Mouse (Mus musculus) ovary, adult 18-20 months (tissue): ENCODE results near the gene Optn.

Experiments used
- DNase-seq: peaks from one replicate; pipeline ENCODE4 v3.0.0; 2022; ENCODE audit warnings: low spot score, mixed read lengths

Optn gene

DNA sequence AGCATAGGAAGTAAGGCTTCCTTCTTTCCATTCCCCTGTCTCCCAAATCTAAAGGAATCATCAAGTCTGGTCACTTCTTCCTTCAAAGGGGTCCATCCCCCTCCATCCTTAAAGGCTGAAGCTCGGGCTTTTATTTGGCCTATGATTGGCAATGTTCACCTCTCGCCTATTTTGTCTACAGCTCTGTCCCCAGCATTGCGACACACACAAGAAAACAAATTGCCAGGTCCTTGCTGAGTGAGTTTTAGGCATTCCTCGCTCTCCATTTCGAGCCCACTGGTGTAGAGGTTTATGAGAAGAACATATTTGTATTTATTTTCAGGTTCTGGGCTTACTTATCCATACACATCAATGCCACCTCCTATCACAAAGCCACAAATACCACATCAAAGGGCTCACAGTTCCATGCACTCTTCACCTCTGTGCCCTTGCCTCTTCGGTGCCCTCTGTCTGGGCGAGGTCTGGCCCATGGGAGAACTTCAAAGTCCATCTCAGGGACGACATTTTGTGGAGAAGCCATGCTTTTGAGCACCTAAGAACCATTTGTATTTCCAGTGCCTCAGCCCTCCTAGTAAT lies 2.6 kb downstream of the Optn start:
- no peak for DNase-seq

DNA sequence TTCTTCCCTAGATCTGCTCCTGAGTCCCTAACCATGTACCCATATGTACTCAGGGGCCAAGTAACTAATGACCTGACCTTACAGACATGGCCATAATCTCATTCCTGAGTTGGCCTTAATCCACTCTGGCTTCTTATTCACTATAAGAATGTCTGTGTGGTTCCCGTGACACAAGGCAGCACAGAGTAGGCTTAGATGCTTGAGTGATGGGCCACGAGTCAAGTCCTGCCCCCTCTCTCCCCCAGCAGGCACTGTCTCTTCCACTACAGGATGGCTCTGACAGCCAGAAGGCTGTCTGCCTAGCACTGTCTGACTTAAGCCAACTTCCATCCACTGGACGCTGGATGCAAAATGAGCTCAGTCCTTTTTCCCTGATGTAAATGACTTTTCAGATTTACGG lies 3.9 kb downstream of the Optn start:
- no peak for DNase-seq

DNA sequence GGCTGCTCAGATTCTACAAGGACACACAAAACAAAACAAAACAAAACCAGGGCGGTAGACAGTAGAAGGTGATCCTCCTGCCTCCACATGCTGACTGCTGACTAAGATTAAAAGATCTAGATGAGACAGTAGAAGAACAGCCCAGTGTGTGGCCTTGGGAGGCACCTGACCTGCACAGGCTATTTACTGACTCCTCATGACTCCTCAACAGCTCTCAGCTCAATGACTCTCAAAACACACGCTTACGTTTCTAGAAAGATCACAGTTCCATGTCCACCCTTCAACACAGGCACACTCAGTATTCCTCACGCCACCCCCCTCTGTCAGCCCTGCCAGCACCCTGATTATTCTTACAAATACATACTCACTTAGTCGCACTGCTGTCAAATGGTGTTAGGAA lies 5.4 kb downstream of the Optn start:
- DNase-seq: no peak

- no peak for DNase-seq
Observed at GRCm38 (mm10) chr2:5050562-5050961, 13.3 kb downstream of the Optn start.

DNA sequence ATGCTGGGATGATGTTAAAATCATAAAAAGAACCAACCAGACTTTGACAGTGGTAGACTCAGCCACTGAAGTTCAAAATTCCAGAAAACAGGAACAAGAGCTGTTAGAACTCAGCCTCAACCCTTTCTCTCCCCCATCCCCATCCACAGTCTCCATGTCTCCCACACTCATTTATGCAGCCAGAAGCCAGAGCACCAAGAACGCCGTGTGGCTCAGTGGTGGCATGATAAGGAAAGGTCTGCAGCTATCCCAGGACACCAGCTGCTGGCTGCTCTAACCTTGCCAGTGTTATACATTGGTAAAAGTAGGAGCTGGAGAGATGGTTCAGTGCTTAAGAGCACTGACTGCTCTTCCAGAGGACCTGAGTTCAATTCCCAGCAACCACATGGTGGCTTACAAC lies 16.8 kb downstream of the Optn start:
- DNase-seq: no peak

DNA sequence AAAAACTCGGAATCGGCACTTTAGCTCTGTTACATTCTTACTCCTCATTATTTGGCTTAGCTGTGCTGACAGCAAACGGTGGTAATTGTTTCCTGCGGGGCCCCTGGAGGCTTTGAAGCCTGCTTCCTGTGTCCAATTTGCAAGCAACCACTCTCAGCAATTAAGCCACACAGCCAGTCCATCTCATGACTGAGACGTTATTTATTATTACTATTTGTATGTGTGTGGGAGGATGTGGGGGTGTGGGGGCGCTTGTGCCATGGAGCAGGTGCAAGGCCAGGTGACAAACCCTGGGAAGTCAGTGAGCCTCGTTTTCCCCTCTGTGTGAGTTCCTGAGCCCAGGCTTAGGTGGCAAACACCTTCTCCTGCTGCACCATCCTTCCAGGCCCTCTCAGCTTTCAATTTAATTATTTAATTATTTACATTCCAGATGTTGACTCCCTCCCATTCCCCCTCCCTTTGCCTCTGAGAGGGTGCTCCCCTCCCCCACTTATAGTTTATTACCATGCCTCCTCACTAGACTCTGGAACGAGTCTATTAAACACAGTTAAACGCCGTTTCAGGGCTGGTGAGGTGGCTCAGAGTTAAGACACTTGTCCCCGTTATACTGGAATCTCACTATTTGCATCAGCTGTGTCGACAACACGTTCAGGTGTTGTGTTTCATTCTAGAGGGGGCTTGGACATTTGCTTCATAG lies 18.4 kb downstream of the Optn start:
- no peak for DNase-seq

- no peak for DNase-seq
Observed at GRCm38 (mm10) chr2:5044321-5044720, 19.5 kb downstream of the Optn start.

- DNase-seq: no peak
Observed at GRCm38 (mm10) chr2:5043476-5043761, 20.4 kb downstream of the Optn start.

DNA sequence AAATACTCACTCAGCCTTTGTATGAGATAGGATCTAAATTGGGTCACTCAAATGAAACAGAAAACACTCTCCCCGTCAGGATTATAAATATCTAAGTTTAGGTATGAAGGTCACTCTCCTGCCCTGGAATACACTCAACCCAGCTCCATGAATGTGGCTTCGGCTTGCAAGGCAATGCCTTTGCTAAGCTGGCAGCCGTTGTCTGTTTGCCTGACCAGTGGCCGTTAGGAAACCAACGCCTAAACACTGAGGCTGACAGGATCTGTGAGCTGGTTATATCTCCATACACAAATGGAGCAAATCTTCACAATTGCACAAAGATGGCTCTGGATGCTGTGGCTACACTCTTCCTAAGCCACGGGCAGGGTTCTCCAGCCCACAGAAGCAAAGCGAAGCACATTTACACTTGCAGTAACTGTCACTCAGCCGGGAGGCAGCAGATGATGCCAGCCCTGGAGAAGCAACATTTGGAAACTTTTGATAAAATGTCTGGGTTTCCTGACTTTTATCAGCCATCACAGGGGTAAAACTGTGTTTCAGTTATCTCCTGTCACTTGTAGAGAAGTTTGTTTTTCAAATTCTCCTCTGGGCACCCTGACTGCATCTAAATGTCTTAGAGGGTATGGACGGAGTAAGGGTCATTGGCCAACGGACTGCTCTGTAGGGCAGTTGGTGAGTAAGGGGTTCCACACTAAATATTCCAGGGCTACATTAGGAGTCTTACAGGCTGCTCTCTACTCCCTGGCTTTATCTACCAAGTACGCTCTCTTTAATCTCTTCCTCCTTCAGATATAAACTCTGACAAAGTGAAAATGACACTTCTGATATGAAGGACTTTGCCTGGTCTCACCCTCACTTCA lies 21.0 kb downstream of the Optn start:
- DNase-seq: no peak

- no peak for DNase-seq
Observed at GRCm38 (mm10) chr2:5041854-5042253, 22.0 kb downstream of the Optn start.

GRCm38 (mm10) chr2:5040281-5041161 lies 23.3 kb downstream of the Optn start:
- no peak for DNase-seq

DNA sequence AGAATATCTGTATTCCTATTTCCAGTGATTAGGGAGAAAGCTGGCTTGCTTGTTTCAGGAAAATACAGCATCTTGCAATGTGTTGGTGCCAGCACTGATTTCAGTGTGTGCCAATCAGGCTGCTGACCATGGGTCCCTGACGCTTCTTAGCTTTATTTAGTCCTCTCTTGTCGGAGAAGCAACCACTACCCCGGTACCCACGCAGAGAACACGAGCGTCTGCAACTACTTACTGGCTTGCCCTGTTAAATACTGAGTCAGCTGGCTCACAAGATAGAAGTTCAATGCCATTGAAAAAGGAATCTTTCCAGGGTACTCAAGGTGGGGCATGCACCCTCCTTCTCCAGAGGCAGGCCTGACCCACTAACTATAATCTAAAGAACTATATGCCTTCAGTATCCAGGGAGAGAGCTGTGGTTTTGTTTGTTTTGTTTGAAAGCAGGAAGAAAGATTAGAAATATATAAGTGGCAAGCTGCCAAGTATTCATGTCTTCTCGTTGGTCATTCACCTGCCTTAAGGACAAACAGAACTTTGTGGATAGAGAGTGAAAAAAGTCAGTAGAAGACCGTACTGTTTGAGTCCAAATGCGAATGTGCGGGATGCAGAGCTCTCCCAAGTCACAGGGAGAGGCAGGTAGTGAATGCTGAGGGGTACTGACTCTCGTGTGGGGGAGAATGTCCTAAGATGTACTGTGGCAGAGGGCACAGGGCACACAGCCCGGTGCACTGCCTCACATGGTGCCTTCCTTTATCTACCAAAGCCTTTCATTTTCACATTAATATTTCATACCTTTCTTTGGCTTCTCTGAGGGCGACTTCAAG lies 24.3 kb downstream of the Optn start:
- no peak for DNase-seq

DNA sequence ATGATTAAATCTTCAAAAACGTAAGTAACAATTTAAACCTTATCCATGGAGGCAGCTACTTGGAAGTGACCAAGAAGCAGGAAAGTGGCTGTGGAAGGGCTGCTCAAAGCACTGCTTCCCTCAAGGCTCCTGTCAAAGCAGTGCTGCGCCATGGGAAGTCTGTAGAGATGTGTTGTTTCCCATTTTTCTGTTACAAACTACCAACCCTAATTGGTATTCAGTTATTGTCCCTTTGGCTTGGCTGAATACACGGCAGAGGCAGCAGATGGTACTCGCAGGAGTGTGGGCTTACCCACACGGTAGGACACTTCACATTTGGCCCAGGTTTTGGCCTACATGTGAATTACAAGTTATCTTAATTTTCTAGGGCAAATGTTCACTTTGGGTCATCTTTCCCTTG lies 25.5 kb downstream of the Optn start:
- no peak for DNase-seq

DNA sequence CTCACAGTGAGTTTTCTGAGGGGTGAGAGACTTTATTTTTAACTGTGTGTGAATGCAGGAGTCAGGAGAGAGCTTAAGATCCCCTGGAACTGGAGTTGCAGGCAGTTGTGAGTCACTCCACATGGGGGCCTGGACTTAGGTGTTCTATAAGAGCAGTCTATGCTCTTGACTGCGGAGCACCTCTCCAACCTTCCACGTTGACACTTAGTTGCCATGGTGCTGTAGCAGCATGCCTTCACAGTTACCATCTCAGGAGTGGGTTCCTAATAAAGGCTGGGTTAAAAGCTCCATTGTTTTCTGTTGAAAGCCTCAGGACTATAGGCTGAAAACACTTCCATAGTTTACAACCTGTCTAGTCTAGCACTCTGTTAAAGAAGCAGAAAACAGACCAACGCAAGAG lies 26.5 kb downstream of the Optn start:
- DNase-seq: no peak

GRCm38 (mm10) chr2:5036411-5037076 lies 27.3 kb downstream of the Optn start:
- DNase-seq: no peak

DNA sequence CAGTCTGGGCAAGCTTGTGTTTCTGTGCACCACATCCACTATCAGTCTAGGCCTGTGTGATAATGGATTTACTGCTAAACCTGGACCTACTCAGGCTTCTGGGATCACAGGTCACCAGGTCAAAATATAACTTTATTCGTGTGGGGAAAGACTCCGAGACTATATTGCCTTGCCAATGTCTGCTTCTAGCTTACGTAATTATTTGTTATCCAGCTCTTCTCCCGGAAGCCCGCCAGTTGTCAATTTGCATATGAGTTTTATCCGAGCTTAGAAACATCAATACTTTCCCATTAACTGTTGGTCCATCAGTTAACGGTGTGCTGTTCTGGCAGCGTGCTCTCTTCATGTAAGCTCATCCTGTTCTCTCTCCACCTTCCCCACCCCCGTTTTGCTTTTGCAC lies 28.6 kb downstream of the Optn start:
- no peak for DNase-seq

DNA sequence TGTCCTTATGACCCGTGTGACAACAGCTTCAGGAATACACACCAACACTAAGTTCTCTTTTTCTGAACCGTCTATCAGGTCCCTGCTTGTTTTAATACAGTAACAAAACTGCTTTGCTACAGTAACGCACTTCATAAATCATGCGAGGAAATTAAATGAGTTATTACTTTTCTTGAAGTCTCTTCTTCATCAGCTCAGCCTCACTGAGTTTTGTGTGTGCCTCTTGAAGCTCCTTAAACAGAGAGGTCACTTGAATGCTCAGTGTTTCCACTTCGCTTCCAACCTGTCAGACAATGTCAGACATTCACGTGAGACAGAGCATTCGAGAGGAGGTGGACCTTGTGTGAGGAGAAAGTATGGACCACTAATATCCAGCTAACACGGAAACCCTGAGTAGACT lies 29.1 kb downstream of the Optn start:
- no peak for DNase-seq

DNA sequence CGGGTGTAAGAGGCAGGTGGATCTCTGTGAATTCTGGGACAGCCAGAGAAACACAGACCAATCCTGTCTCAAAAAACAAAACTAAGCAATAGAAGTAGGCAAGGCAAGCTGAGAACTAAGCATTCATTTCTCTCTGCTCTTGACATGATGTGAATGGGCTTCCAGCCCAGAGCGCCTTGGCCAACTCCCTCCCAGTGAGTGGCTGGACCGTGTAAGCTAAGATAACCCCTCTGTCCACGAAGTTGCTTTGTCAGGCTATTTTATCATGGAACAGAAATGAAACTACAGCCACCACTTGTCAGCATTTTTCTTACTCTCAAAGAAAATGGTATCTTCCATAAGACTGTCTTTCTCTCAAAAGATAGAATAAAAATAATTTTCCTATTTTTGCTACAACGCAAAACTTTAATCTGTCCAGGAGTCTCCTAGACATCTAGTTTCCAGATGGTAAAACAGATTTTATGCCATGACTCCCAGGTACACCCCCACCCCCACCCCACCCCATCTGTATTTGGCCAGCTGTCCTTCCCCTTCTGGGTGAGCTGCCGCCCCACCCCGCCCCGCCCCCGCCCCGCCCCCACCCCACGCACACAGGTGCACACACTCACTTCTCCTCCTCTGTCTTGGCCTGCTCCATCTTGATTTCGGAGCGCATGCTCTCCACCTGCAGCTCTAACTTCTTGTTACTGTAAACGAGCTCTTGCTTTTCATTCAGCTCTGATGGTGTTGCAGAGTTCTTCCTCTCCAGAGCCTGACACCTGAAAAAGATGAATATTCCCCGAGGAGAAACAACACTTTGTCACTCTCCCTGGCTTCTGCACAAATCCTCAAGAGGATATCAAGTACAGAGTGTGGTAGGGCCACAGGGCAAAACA lies 30.1 kb downstream of the Optn start:
- no peak for DNase-seq

DNA sequence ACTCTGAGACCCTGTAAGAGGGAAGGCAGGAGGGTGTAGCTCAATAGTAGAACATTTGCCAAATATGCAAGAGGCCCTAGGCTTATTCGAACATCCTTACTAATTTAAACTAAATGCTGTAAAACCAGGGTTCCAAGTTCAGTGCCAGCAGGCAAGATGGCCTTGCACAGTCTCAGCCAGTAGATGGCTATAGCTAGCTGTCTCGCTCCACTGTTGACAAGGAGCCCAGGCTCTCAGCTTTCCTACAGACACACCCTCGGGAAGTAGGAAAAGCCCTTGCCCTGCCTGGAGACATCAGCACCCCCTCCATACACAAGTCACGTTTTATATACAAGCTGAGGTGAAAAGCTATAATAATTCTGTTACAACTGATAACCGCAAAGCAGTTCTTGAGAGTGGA lies 31.2 kb downstream of the Optn start:
- DNase-seq: no peak

- no peak for DNase-seq
Observed at GRCm38 (mm10) chr2:5031215-5031614, 32.6 kb downstream of the Optn start.
